ENCODE assay signal across 9 mouse cellular contexts in the genomic region with DNA sequence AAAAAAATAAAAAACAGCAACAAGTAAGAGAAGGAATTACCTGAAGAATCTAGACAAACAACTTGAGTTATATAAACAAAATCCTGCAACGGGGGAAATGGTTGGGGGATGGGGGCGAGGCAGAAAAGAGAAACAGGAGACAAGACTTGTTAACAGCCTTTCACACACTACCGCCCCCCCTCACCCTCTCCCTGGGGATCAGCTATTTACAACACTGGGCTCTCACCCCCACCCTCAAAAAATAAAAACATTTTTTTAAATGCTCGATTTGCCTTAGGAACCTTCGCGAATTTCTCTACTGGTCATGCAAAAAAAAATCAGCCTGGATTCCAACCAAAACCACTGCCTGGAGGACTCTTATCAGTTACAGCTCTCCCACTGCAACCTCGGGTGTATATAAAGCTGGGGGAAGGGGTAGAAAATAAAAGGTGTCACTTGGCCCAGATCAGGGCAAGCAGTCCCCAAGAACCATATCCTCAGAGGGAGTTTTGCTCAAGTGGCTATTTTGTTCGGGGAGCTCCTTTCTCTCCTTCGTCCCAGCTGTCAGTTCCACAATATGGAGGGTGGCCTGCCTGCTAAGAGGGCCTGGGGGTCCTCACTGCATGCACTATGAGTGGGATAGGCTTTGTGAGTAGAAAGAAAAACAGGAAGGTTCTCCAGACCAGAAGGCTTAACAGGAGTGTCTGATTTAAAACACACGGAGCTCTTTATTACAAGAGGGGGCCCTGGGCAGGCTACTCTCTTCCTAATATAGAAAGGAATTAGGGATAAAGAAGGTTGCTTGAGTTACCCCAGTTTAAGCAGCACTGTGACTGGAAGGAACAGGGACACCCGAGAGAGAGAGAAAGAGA. TPM values are rescaled to one million over a fixed set of nuclear protein-coding genes. Genes with fewer than 3 reads are reported as not detected.
A peak's percentile ranks its signal among the peaks of the same experiment; 100 is the strongest.
DNase-seq lines count a peak whose midpoint lies in the region; ATAC-seq and TF ChIP-seq lines count a peak whose summit lies in the region.
"Had no signal": no experiment of that assay in that cellular context is flagged by ENCODE, and none has a peak within 500 bp of the region (broad histone marks: within the 10 kb centered on the region; RNA-seq: fewer than 3 reads in every experiment).

No protein-coding gene starts in this region.

- H3K27ac ChIP-seq in hindbrain, postnatal 0 days, result peak overlapping the region; percentile 95
- peak overlapping the region; percentile 94 for H3K27ac ChIP-seq in limb, embryonic 13.5 days
- peak overlapping the region; percentile 92 for H3K27ac ChIP-seq in midbrain, embryonic 16.5 days (ENCODE audit: low read length)
- H3K27ac ChIP-seq in stomach, embryonic 16.5 days (ENCODE audit: low read length), result peak overlapping the region; percentile 88

- intact Hi-C loops in heart, postnatal 25 days (cut with DNase I), result loop anchor here (5.0 kb wide), 3 partner anchors 34 to 76 kb away; no protein-coding TSS in a partner anchor

- TF ChIP-seq CTCF in hindbrain, postnatal 0 days (IDR thresholded peaks at IDR 0.05; ENCODE audit: low read depth), result no peak

- H3K4me3 ChIP-seq in hindbrain, postnatal 0 days (ENCODE audit: low read length), result peak overlapping the region; percentile 72
- peak overlapping the region; percentile 66 for H3K4me3 ChIP-seq in limb, embryonic 13.5 days
- H3K4me3 ChIP-seq in midbrain, embryonic 16.5 days (ENCODE audit: low read depth, low read length), result peak overlapping the region; percentile 82
- peak overlapping the region; percentile 76 for H3K4me3 ChIP-seq in stomach, embryonic 16.5 days (replicated peaks; ENCODE audit: low read length)

- peak; percentile 96 for DNase-seq in heart, adult 11 months
- no peak for DNase-seq in heart, postnatal 25 days (ENCODE audit: low spot score)
- peak; percentile 56 for DNase-seq in cerebellum, adult 9-10 months
- peak; percentile 38 for DNase-seq in gastrocnemius, adult 18-20 months (ENCODE audit: low spot score)
- DNase-seq in hindbrain, postnatal 0 days (ENCODE audit: low spot score), result peak; percentile 16

- under 1% methylated on average over 11 of the region's 11 CpGs for WGBS in hindbrain, postnatal 0 days
- under 1% methylated on average over 11 of the region's 11 CpGs for WGBS in limb, embryonic 13.5 days
- under 1% methylated on average over 11 of the region's 11 CpGs for WGBS in midbrain, embryonic 16.5 days
- under 1% methylated on average over 11 of the region's 11 CpGs for WGBS in stomach, embryonic 16.5 days

- no peaks in the 10 kb centered on the region for H3K36me3 ChIP-seq in hindbrain, postnatal 0 days (ENCODE audit: insufficient read depth, low read length)
- H3K36me3 ChIP-seq in limb, embryonic 13.5 days, result peaks cover 5% of the 10 kb centered on the region
- H3K36me3 ChIP-seq in midbrain, embryonic 16.5 days (ENCODE audit: control insufficient read depth, insufficient read depth, low read length), result no peaks in the 10 kb centered on the region
- H3K36me3 ChIP-seq in stomach, embryonic 16.5 days (ENCODE audit: control insufficient read depth, insufficient read depth, low read length), result no peaks in the 10 kb centered on the region

- H3K4me2 ChIP-seq in hindbrain, postnatal 0 days (ENCODE audit: low read depth, low read length), result peak overlapping the region; percentile 94
- H3K4me2 ChIP-seq in limb, embryonic 13.5 days (replicated peaks), result peak overlapping the region; percentile 76
- peak overlapping the region; percentile 88 for H3K4me2 ChIP-seq in midbrain, embryonic 16.5 days (ENCODE audit: low read length)
- H3K4me2 ChIP-seq in stomach, embryonic 16.5 days (ENCODE audit: low read depth, low read length), result peak overlapping the region; percentile 84

- peak overlapping the region; percentile 79 for H3K9ac ChIP-seq in hindbrain, postnatal 0 days (replicated peaks; ENCODE audit: low read length)
- H3K9ac ChIP-seq in limb, embryonic 13.5 days, result peak overlapping the region; percentile 84
- peak overlapping the region; percentile 89 for H3K9ac ChIP-seq in midbrain, embryonic 16.5 days (ENCODE audit: low read depth, low read length)
- peak overlapping the region; percentile 86 for H3K9ac ChIP-seq in stomach, embryonic 16.5 days (ENCODE audit: low read length)

- peaks cover 9% of the 10 kb centered on the region; the same call in 1 of the 2 replicates for H3K4me1 ChIP-seq in hindbrain, postnatal 0 days (ENCODE audit: insufficient read depth, low read length)
- peaks cover 44% of the 10 kb centered on the region for H3K4me1 ChIP-seq in limb, embryonic 13.5 days
- H3K4me1 ChIP-seq in midbrain, embryonic 16.5 days (ENCODE audit: control insufficient read depth, insufficient read depth, low read length), result peaks cover 34% of the 10 kb centered on the region
- peaks cover 29% of the 10 kb centered on the region for H3K4me1 ChIP-seq in stomach, embryonic 16.5 days (ENCODE audit: control insufficient read depth, insufficient read depth, low read length)

- no peaks in the 10 kb centered on the region for H3K9me3 ChIP-seq in hindbrain, postnatal 0 days (ENCODE audit: low read length)
- H3K9me3 ChIP-seq in limb, embryonic 13.5 days, result no peaks in the 10 kb centered on the region
- no peaks in the 10 kb centered on the region for H3K9me3 ChIP-seq in midbrain, embryonic 16.5 days (replicated peaks; ENCODE audit: control insufficient read depth, low read length, poor library complexity, severe bottlenecking)
- no peaks in the 10 kb centered on the region for H3K9me3 ChIP-seq in stomach, embryonic 16.5 days (replicated peaks; ENCODE audit: control insufficient read depth, low read length)

- no peak for ATAC-seq in hindbrain, postnatal 0 days
- ATAC-seq in limb, embryonic 13.5 days (ENCODE audit: low FRiP score, low read depth), result no peak
- ATAC-seq in midbrain, embryonic 16.5 days, result no peak
- no peak for ATAC-seq in stomach, embryonic 16.5 days (ENCODE audit: insufficient read depth, low FRiP score)

- H3K27me3 ChIP-seq in hindbrain, postnatal 0 days (ENCODE audit: insufficient read depth, low read length), result no peaks in the 10 kb centered on the region
- H3K27me3 ChIP-seq in limb, embryonic 13.5 days, result no peaks in the 10 kb centered on the region
- no peaks in the 10 kb centered on the region for H3K27me3 ChIP-seq in midbrain, embryonic 16.5 days (ENCODE audit: control insufficient read depth, insufficient read depth, low read depth, low read length)
- H3K27me3 ChIP-seq in stomach, embryonic 16.5 days (ENCODE audit: control insufficient read depth, insufficient read depth, low read length), result no peaks in the 10 kb centered on the region
- H3K27me3 ChIP-seq: Patski had no signal

RNA-seq across cellular contexts. Expression of a gene that starts 1.3 kb away (rescaled TPM):
- total RNA-seq in heart, postnatal 25 days (2021), result 10 to 100 TPM; 64.4 to 80.8 TPM
- 10 to 100 TPM; 64.7 to 69.4 TPM for total RNA-seq in gastrocnemius, adult 18-20 months (2021)
- total RNA-seq in hindbrain, postnatal 0 days (2014; rRNA removed), result 42.1 and 43.9 TPM in 2 replicates
- 40.3 and 41.6 TPM in 2 replicates for polyA plus RNA-seq in hindbrain, postnatal 0 days (2015; fragmentation: Nextera tagmentation; extraction: Ambion mirVana)
- 43.6 and 45.9 TPM in 2 replicates for polyA plus RNA-seq in limb, embryonic 13.5 days (2015; fragmentation: Nextera tagmentation; extraction: Ambion mirVana)
- 56.7 and 57.0 TPM in 2 replicates for polyA plus RNA-seq in midbrain, embryonic 16.5 days (2015; fragmentation: Nextera tagmentation; extraction: Ambion mirVana)
- polyA plus RNA-seq in stomach, embryonic 16.5 days (2015; fragmentation: Nextera tagmentation; extraction: Ambion mirVana), result 45.3 and 47.6 TPM in 2 replicates
